Mouse (Mus musculus) megakaryocyte, embryonic 14.5 days (primary cell): ENCODE data around the gene Tapbp.

Source experiments
- FLI1 ChIP-seq: IDR thresholded peaks from 2 replicates; pipeline ENCODE4 v1.6.1; 2012; ENCODE audit warnings: low read length, inconsistent platforms, mixed read lengths
- GATA1 ChIP-seq: IDR thresholded peaks from 3 replicates; pipeline ENCODE4 v1.6.1; 2012; ENCODE audit warnings: mixed read lengths, low read length, inconsistent platforms, borderline replicate concordance

- TF ChIP-seq GATA1 (no peak), FLI1 (no peak)
These were observed 21.3 kb downstream of the Tapbp start for GRCm38 (mm10) chr17:33936993-33937392.
